Mouse (Mus musculus): ENCODE data around the gene Tlr7. TPM values are rescaled to one million over a fixed set of nuclear protein-coding genes. Genes with fewer than 3 reads are reported as not detected.

Tlr7 gene
- polyA plus RNA-seq, 1 experiment: not detected

GRCm38 (mm10) chrX:167334571-167334970, 4.2 kb upstream of the Tlr7 start:
- Histone ChIP-seq H3K36me3 (ENCODE audit: control insufficient read depth, insufficient read depth, low read length, poor library complexity, severe bottlenecking) (no peaks in the 10 kb centered on the region), H3K9me3 (replicated peaks; ENCODE audit: control insufficient read depth, insufficient read depth, low read length, poor library complexity, severe bottlenecking) (no peaks in the 10 kb centered on the region), H3K9ac (ENCODE audit: low read depth, poor library complexity, severe bottlenecking) (no peak overlapping the region), H3K27me3 (ENCODE audit: control insufficient read depth, insufficient read depth, low read length, poor library complexity, severe bottlenecking) (no peaks in the 10 kb centered on the region), H3K4me1 (ENCODE audit: control insufficient read depth, insufficient read depth, low read length) (no peaks in the 10 kb centered on the region), H3K4me3 (ENCODE audit: low read depth, low read length) (no peak overlapping the region), H3K27ac (ENCODE audit: insufficient read depth, low read length) (no peak overlapping the region)
- TF ChIP-seq EP300 (IDR thresholded peaks at IDR 0.05; ENCODE audit: insufficient read depth, low read depth, low read length) (no peak), CTCF (IDR thresholded peaks at IDR 0.05; ENCODE audit: low read depth, low read length) (no peak), POLR2A (IDR thresholded peaks at IDR 0.05; ENCODE audit: insufficient read depth, low read length) (no peak)

GRCm38 (mm10) chrX:167332607-167333006, 2.2 kb upstream of the Tlr7 start:
- Histone ChIP-seq H3K9ac (ENCODE audit: low read depth, poor library complexity, severe bottlenecking) (no peak overlapping the region), H3K36me3 (ENCODE audit: control insufficient read depth, insufficient read depth, low read length, poor library complexity, severe bottlenecking) (no peaks in the 10 kb centered on the region), H3K4me3 (ENCODE audit: low read depth, low read length) (no peak overlapping the region), H3K4me1 (ENCODE audit: control insufficient read depth, insufficient read depth, low read length) (no peaks in the 10 kb centered on the region), H3K27me3 (ENCODE audit: control insufficient read depth, insufficient read depth, low read length, poor library complexity, severe bottlenecking) (no peaks in the 10 kb centered on the region), H3K9me3 (replicated peaks; ENCODE audit: control insufficient read depth, insufficient read depth, low read length, poor library complexity, severe bottlenecking) (no peaks in the 10 kb centered on the region), H3K27ac (ENCODE audit: insufficient read depth, low read length) (no peak overlapping the region)
- TF ChIP-seq CTCF (IDR thresholded peaks at IDR 0.05; ENCODE audit: low read depth, low read length) (no peak), EP300 (IDR thresholded peaks at IDR 0.05; ENCODE audit: insufficient read depth, low read depth, low read length) (no peak), POLR2A (IDR thresholded peaks at IDR 0.05; ENCODE audit: insufficient read depth, low read length) (no peak)

- H3K36me3 ChIP-seq (ENCODE audit: control insufficient read depth, insufficient read depth, low read length, poor library complexity, severe bottlenecking): no peaks in the 10 kb centered on the region
- no peak overlapping the region for H3K4me3 ChIP-seq (ENCODE audit: low read depth, low read length)
- no peak overlapping the region for H3K27ac ChIP-seq (ENCODE audit: insufficient read depth, low read length)
- H3K4me1 ChIP-seq (ENCODE audit: control insufficient read depth, insufficient read depth, low read length): no peaks in the 10 kb centered on the region
- no peaks in the 10 kb centered on the region for H3K27me3 ChIP-seq (ENCODE audit: control insufficient read depth, insufficient read depth, low read length, poor library complexity, severe bottlenecking)
- TF ChIP-seq EP300 (IDR thresholded peaks at IDR 0.05; ENCODE audit: insufficient read depth, low read depth, low read length): no peak
- TF ChIP-seq CTCF (IDR thresholded peaks at IDR 0.05; ENCODE audit: low read depth, low read length): no peak
- no peak for TF ChIP-seq POLR2A (IDR thresholded peaks at IDR 0.05; ENCODE audit: insufficient read depth, low read length)
- no peak overlapping the region for H3K9ac ChIP-seq (ENCODE audit: low read depth, poor library complexity, severe bottlenecking)
- H3K9me3 ChIP-seq (replicated peaks; ENCODE audit: control insufficient read depth, insufficient read depth, low read length, poor library complexity, severe bottlenecking): no peaks in the 10 kb centered on the region
Observed at GRCm38 (mm10) chrX:167330993-167331392, 635 bp upstream of the Tlr7 start.

GRCm38 (mm10) chrX:167329620-167330019, 738 bp downstream of the Tlr7 start:
- H3K9ac ChIP-seq (ENCODE audit: low read depth, poor library complexity, severe bottlenecking): no peak overlapping the region
- no peaks in the 10 kb centered on the region for H3K36me3 ChIP-seq (ENCODE audit: control insufficient read depth, insufficient read depth, low read length, poor library complexity, severe bottlenecking)
- no peak overlapping the region for H3K27ac ChIP-seq (ENCODE audit: insufficient read depth, low read length)
- TF ChIP-seq POLR2A (IDR thresholded peaks at IDR 0.05; ENCODE audit: insufficient read depth, low read length) (no peak), EP300 (IDR thresholded peaks at IDR 0.05; ENCODE audit: insufficient read depth, low read depth, low read length) (no peak), CTCF (IDR thresholded peaks at IDR 0.05; ENCODE audit: low read depth, low read length) (no peak)
- H3K27me3 ChIP-seq (ENCODE audit: control insufficient read depth, insufficient read depth, low read length, poor library complexity, severe bottlenecking): no peaks in the 10 kb centered on the region
- no peaks in the 10 kb centered on the region for H3K9me3 ChIP-seq (replicated peaks; ENCODE audit: control insufficient read depth, insufficient read depth, low read length, poor library complexity, severe bottlenecking)
- no peaks in the 10 kb centered on the region for H3K4me1 ChIP-seq (ENCODE audit: control insufficient read depth, insufficient read depth, low read length)
- no peak overlapping the region for H3K4me3 ChIP-seq (ENCODE audit: low read depth, low read length)

- Histone ChIP-seq H3K9ac (ENCODE audit: low read depth, poor library complexity, severe bottlenecking) (no peak overlapping the region), H3K4me3 (ENCODE audit: low read depth, low read length) (no peak overlapping the region), H3K27me3 (ENCODE audit: control insufficient read depth, insufficient read depth, low read length, poor library complexity, severe bottlenecking) (no peaks in the 10 kb centered on the region), H3K27ac (ENCODE audit: insufficient read depth, low read length) (no peak overlapping the region), H3K36me3 (ENCODE audit: control insufficient read depth, insufficient read depth, low read length, poor library complexity, severe bottlenecking) (no peaks in the 10 kb centered on the region), H3K9me3 (replicated peaks; ENCODE audit: control insufficient read depth, insufficient read depth, low read length, poor library complexity, severe bottlenecking) (no peaks in the 10 kb centered on the region), H3K4me1 (ENCODE audit: control insufficient read depth, insufficient read depth, low read length) (no peaks in the 10 kb centered on the region)
- no peak for TF ChIP-seq CTCF (IDR thresholded peaks at IDR 0.05; ENCODE audit: low read depth, low read length)
- TF ChIP-seq POLR2A (IDR thresholded peaks at IDR 0.05; ENCODE audit: insufficient read depth, low read length): no peak
- no peak for TF ChIP-seq EP300 (IDR thresholded peaks at IDR 0.05; ENCODE audit: insufficient read depth, low read depth, low read length)
Observed at GRCm38 (mm10) chrX:167329098-167329497, 1.3 kb downstream of the Tlr7 start.

DNA sequence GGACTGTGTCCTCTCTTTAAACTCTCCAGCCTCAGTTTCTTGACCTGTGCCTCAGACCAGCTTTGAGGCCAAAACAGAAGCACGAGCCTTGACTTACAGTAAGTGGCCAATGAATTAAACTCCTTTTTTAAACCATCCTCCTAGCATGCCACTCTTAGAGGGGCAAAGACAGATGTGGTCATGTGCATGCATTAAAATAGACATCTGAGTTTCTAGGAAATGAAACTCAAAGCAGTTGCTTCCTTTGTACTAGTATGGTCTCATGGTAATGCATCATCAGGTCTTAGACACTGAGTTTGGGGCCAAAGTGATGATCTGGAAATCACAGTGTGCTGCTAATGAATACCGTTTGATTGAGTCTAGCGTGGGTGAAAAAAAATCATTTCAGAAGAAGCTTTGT, 1.8 kb downstream of the Tlr7 start:
- Histone ChIP-seq H3K9ac (ENCODE audit: low read depth, poor library complexity, severe bottlenecking) (no peak overlapping the region), H3K36me3 (ENCODE audit: control insufficient read depth, insufficient read depth, low read length, poor library complexity, severe bottlenecking) (no peaks in the 10 kb centered on the region), H3K9me3 (replicated peaks; ENCODE audit: control insufficient read depth, insufficient read depth, low read length, poor library complexity, severe bottlenecking) (no peaks in the 10 kb centered on the region), H3K4me1 (ENCODE audit: control insufficient read depth, insufficient read depth, low read length) (no peaks in the 10 kb centered on the region), H3K27ac (ENCODE audit: insufficient read depth, low read length) (no peak overlapping the region), H3K4me3 (ENCODE audit: low read depth, low read length) (no peak overlapping the region), H3K27me3 (ENCODE audit: control insufficient read depth, insufficient read depth, low read length, poor library complexity, severe bottlenecking) (no peaks in the 10 kb centered on the region)
- TF ChIP-seq POLR2A (IDR thresholded peaks at IDR 0.05; ENCODE audit: insufficient read depth, low read length) (no peak), EP300 (IDR thresholded peaks at IDR 0.05; ENCODE audit: insufficient read depth, low read depth, low read length) (no peak), CTCF (IDR thresholded peaks at IDR 0.05; ENCODE audit: low read depth, low read length) (no peak)

Data from ES-Bruce4 (cell line).